Mouse (Mus musculus) cerebellum, adult 8-10 months (tissue): ENCODE measurements around the gene Capn1.

Experiments used
- DNase-seq: peaks from one replicate; pipeline ENCODE4 v3.0.0; 2022

Capn1 gene

DNA sequence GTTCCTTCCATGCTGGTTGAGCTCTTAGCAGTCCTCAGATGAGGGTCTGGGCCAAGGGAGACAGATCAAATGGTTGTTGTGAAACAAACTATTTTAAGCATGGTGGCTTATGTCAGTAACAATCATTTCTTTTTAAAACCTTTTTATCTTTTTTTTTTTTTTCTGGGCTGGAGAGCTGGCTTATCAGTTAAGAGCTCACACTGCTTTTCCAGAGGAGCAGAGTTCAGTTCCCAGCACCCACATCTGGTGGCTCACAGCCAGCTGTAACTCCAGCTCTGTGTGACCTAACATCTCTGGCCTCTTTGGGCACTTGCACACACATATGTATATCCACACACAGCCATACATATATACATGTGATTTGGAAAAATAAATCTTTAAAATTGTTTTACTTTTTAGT lies 22.0 kb upstream of the Capn1 start:
- no peak for DNase-seq

DNA sequence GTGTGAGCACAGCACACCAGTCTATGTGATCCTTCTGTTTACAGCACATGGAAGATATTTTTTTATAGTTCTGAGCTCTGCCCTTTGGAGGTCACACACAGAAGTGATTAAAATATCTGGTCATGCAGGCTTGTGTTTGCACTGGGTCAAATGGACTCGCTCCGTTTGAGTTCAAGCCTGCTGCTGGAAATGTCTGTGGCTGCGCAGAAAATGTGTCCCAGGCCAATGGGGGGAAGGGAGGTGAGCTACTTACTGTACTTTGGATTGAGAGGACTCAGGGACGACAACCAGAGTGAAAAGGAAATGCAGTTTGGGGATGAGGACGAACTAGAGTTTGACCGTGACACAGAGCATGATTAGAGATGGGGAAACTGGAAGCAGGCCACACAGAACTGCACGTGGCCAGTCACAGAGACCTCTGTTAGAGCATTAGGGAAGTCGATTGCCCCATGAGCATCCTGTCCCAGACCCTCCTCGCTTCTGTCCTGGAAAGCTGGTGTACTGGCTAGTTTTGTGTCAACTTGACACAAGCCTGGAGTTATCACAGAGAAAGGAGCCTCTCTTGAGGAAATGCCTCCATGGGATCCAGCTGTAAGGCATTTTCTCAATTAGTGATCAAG lies 20.4 kb upstream of the Capn1 start:
- DNase-seq = no peak

- DNase-seq = no peak
Measured at GRCm38 (mm10) chr19:6030520-6031280, 15.0 kb upstream of the Capn1 start.

- no peak for DNase-seq
Measured at GRCm38 (mm10) chr19:6029426-6029825, 13.7 kb upstream of the Capn1 start.

DNA sequence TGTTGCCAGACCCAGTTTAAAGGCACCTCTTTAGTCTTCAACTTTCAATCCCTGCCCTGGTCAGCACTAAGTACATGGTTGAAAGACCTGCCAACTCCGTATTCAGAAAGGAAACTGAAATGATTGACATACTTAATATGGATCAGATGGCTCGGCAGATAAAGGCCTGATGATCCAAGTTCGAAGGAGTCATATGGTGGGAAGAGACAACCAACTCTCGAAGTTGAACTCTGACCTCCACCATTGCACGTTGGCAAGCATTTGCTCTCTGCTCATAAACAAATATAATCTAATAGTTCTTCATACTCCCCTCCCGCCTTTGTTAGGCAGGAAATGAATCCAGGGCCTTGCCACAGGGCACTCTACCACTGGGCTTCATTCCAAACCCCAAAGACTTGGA lies 13.3 kb upstream of the Capn1 start:
- DNase-seq = no peak

DNA sequence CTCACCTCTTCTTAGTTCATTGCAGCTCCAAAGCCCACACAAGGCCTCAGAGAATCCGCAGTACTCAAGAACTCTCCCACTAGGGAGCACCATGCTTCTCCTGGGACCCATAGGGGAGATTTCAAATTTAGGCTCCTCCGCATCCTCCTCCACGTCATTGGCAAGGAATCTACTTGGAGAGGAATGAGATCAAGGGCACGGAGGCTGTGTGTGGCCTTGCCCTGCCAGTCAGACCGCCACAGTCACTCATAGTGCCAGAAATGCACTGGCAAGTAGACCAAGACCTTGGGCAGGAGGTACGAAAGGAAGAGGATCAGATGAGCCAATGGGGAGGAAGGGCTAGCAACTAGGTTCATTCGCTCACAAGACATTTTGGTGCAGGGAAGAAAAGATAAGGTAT lies 8.2 kb upstream of the Capn1 start:
- DNase-seq = no peak

DNA sequence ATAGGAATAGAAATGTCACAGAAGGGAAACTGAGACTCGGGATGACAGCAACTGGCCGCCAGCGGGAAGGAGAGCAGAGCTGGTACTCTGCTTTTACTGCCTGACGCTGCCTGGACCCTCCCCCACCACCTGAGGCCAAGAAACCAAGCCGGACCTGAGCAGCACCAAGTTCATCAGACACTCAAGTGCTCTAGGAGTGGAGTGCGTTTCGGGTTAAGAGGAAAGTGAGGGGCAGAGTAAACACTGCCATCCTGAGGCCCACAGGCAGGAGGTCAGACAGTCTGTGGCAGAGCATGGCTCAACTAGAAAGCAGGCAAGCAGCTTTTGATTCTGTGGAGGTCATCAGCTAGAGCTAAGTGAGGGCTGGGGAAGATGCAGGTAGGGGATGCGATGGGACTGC lies 7.4 kb upstream of the Capn1 start:
- no peak for DNase-seq

GRCm38 (mm10) chr19:6020276-6020675 lies 4.6 kb upstream of the Capn1 start:
- DNase-seq = no peak

GRCm38 (mm10) chr19:6018142-6019089 lies 2.7 kb upstream of the Capn1 start:
- peak; percentile 88 for DNase-seq

DNA sequence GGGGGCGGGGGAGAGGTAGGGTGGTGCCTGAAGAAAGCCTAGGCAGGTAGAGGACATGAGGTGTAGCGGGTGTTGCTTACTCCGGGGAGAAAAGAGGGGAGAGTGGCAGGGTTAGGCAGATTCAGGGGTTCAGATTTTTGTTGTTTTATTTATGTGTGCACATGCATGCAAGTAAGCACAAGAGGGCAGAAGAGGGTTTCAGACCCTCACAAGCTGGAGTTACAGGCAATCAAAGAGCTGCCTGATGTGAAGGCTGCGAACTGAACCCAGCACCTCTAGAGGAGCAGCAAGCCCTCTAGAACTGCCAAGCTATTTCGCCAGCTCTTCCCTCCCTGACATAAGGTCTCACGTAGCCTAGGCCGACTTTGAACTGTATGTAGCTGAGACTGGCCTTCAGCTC lies 835 bp upstream of the Capn1 start:
- peak; percentile 15 for DNase-seq

DNA sequence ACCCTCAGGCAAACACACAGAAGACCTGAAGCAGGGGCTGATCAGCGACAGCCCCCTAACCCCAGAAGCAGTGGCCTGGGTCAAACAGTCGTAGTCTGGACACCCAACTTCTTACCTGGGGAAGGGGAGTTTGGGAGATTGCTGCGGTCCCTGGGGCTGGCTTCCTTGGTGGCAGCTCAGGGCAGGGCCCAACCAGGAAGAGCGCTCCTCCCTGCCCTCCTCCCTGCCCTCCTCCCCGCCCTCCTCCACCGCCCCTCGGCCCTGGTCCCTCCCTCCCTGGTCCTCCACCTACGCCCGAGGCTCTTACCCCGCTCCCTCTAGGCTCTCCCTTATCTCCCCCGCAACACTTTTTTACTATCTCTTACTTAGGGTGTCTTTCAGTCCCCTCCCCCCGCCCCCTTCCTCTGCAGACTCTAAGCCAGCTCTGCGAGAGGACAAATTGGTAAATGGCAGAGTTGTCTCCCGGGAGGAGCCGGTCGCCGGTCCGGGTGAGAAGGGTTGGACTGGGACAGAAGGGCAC lies 646 bp downstream of the Capn1 start:
- DNase-seq = peak; percentile 40

DNA sequence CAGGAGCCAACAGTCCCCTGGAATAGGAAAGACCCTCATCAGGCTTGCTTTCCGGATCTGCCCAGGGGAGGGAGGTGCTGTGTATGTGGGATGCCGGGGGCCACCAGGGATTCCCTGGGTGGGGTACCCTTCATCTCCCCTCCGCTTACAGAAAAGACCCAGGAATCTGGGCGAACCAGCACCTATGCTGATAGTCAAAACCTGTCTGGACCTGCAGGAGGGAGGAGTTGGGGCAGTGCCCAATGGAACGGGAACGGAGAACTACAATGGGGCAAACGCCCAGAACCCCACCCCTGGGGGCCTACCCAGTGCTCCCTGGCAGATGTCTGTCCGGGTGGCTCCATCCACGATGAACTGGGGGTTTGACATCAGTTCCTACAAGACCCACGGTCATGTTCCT lies 2.0 kb downstream of the Capn1 start:
- DNase-seq = no peak

GRCm38 (mm10) chr19:6009137-6009536 lies 6.6 kb downstream of the Capn1 start:
- no peak for DNase-seq

GRCm38 (mm10) chr19:6007013-6007412 lies 8.7 kb downstream of the Capn1 start:
- DNase-seq = no peak

- no peak for DNase-seq
Measured at GRCm38 (mm10) chr19:6005541-6005940, 10.2 kb downstream of the Capn1 start.

DNA sequence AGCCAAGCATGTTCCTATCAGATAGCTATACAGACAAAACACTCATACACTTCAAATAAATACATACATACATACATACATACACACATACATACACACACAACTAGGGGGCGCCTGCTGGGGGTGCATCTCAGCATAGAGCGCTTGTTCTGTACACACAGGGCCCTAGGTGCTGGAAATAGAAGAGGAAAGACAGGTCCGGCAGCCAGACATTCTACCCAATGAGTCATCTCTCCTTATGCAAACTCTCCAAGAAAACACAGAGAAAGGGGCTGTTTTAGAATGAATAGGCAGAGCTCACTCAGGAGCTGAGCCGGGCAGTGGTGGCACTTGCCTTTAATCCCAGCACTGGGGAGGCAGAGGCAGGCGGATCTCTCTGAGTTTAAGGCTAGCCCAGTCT lies 15.7 kb downstream of the Capn1 start:
- no peak for DNase-seq

DNA sequence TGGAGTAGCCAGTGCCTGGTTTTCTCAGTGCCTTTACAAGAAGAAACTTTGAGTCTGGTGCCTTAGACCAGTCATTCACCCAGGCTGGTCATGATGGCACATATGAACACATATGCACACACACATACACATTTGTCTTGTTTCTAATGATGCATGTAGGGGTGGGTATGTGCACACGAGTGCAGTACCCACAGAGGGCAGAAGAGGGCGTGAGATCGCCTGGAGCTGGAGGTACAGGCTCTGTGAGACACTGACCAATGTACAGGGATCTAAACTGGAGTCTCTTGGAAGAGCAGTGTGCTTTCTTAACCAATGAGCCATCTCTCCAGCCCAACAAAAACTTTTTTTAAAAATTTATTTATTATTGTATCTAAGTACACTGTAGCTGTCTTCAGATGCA lies 17.5 kb downstream of the Capn1 start:
- no peak for DNase-seq

GRCm38 (mm10) chr19:5994711-5995110 lies 21.0 kb downstream of the Capn1 start:
- DNase-seq = no peak

- no peak for DNase-seq
Measured at GRCm38 (mm10) chr19:5992012-5992411, 23.7 kb downstream of the Capn1 start.

DNA sequence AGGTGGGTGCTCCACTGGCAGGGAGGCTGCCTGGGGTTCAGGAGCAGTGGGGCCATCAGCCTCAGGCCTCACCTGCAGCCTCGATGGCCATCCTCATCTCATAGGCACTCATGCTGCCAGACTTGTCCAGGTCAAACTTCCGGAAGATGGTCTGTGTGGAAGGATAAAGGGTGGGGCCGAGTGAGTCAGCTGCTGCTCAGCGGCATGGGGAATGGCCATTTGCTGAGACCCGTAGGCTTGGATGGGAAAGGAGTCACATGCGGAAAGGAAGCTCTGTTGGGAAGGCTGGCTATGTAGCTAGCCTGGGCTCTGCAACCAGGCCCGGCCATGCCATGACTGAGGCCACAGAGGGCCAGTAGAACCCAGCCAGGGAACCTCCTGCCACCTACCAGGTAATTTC lies 24.2 kb downstream of the Capn1 start:
- DNase-seq = no peak

- no peak for DNase-seq
Measured at GRCm38 (mm10) chr19:5990921-5991320, 24.8 kb downstream of the Capn1 start.

DNA sequence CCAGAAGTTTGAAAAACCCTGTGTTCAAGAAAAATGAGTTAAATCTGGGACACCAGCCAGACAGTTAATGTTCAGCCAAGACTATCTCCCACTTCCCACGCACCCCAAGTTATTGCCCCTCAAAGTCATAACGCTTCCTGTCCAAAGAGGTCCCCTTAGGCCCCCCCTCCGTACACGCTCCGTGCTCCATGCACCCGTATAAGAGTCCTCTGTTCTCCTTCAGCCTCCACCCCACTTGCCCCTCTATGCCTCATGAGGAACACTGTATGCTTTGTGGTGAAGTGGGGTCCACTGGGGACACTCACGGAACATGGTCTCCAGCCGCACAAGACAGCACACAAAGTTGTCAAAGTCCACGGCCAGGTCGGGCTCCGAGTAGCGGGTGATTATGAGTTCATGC lies 25.7 kb downstream of the Capn1 start:
- DNase-seq = no peak

GRCm38 (mm10) chr19:5989585-5989984 lies 26.1 kb downstream of the Capn1 start:
- no peak for DNase-seq
